Mouse (Mus musculus) ES-E14 (cell line): ENCODE data around the gene Ogfrl1.

Experiments
- HCFC1 ChIP-seq: IDR thresholded peaks from 2 replicates; pipeline ENCODE4 v1.6.1; 2012; ENCODE audit warnings: low read length, inconsistent platforms, borderline replicate concordance; ENCODE audit not compliant: insufficient read depth
- MAFK ChIP-seq: IDR thresholded peaks from 2 replicates; pipeline ENCODE4 v1.6.1; 2014; ENCODE audit warnings: mild to moderate bottlenecking, low read depth, low read length, inconsistent platforms; ENCODE audit not compliant: insufficient read depth
- ZC3H11A ChIP-seq: IDR thresholded peaks from 2 replicates; pipeline ENCODE4 v1.6.1; 2012; ENCODE audit warnings: low read depth, mild to moderate bottlenecking, inconsistent platforms, low read length, borderline replicate concordance

GRCm38 (mm10) chr1:23399552-23399951 lies 2.0 kb upstream of the Ogfrl1 start:
- no peak for TF ChIP-seq ZC3H11A
- TF ChIP-seq MAFK, result no peak
- no peak for TF ChIP-seq HCFC1
